Mouse (Mus musculus) cerebellum, postnatal 10 days (tissue): ENCODE measurements around the gene Fbxl22.

Source experiments
- DNase-seq, 2 experiments: peaks; one replicate each; pipeline ENCODE4 v3.0.0; 2021; ENCODE audit warnings: mixed read lengths in 2 of 2

The Fbxl22 gene

DNA sequence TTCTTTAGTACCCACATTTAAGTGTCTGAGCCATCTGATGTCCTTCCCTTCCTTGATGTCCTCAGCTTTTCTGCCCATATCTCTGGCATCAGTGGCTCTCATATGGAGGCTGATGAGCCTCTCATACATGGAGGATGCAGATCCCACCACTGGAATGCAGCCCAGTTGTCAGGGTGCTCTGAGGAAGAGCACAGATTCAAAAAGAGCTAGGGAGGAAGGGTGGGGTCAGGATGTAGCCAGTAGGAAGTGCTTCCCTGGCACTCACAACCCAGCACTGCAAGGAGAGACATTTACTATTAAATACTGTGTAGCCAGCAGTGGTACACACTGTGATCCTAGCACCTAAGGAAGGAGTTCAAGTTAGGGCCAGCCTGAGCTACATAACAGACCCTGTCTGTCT, 8.0 kb downstream of the Fbxl22 start:
- DNase-seq, result peak; percentile 14 to 15

DNA sequence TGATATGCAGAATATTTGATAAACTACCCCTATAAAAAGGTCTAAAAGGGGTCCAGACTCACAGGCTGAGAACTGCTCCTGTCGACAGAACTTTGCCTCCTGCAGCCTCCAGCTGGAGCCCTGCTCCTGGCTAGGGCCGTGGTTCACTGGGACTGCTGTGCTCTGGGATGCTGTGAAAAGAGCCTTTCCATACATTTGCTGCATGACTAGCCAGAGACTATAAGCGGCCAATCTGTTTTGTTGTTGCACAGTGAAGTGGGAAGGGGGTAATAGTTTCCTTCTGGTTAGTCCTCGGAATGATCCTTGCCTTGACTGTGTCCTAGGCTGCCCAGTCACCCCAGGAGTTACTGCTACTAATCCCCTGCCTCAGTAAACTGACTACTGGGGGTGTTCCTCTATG, 8.4 kb downstream of the Fbxl22 start:
- DNase-seq, result peak; percentile 21 to 31

DNA sequence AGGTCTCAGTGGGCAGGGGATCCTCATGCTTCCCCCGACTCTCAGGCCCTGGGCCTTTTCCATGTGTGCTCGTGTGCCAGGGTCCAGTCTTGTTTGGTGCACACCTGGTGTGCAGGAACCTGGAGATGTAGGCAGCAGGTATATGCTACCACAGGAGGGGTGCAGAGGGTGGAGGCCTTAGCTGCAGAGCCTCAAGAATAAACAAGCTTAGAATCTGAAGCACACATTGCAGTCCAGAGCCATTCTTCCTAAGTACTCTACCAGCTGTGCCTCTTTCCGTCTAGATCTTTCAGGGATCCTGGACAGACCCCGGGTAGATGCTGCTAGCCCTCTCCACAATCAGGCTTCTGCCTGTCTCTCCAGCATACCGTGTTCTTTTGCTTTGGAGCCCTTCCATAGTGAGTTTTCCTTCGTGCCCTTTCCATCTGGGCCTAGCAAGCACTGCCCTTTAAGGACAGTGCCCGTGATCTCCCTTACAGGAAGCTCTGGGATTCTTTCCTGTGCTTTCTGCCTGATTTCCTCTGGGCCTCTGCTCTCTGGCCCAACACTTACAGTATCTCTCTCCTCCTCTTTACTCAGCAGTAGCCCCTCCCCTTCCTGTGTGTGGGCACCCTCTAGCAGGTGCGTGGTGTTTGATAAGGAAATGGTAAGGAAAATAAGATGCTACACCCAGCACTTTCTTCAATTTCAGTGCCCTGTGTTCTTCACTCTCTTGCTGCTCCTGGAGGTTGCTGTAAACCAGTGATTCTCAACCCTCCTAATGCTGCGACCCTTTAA, 9.1 kb downstream of the Fbxl22 start:
- peak in 1 of 2 experiments; percentile 15 for DNase-seq

DNA sequence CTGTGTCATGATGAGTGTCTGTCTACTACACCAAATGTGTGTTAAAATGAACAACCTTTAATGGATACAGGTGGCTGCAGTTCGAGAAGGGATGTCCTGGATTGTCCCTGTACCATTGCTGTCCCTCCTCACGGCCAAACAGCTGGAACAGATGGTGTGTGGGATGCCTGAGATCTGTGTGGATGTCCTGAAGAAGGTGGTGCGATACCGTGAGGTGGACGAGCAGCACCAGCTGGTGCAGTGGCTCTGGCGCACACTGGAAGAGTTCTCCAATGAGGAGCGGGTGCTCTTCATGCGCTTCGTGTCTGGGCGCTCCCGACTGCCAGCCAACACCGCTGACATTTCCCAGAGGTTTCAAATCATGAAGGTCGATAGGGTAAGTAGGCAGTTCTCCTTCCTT, 9.9 kb downstream of the Fbxl22 start:
- no peak for DNase-seq

DNA sequence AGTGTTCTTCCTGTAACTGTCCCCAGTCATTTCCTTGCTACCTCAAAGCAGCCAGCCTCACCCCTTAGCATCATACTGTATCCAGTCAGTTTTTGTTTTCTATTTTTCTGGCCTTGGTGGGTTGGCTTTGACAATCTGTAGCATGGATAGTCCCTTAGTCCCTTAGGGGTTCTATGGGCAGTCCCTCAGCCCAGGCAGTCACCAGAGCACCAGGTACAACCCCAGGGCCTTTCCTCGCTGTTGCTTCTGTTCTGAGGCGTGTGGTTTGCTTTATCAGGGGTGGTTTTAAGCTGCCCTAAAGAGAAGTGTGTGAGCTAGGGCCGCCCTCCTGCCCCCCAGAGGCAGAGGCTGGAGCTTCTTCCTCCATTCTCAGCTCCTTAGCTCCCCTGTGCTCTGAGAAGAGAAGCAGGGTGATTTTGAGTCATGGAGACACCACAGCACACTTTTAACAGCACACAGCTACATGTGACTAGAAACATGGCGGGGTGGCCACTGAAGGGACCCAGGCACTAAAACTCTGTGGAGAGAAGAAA, 10.4 kb downstream of the Fbxl22 start:
- no peak for DNase-seq

DNA sequence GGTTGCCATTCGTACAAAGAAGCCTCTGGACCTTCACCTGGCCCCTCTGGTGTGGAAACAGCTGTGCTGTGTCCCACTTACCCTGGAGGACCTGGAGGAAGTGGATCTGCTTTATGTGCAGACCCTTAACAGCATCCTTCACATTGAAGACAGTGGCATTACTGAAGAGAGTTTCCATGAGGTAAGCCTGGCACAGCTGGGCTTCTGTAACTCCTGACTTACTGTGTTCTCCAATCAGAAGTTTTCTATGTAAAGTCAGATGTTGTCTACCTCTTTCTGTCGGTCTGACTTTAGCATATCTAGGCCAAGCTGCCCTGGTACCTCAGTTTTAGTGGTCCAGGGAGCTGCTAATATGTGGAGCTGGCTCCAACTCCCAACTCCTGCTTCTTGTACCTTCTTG, 13.1 kb downstream of the Fbxl22 start:
- DNase-seq, result no peak

DNA sequence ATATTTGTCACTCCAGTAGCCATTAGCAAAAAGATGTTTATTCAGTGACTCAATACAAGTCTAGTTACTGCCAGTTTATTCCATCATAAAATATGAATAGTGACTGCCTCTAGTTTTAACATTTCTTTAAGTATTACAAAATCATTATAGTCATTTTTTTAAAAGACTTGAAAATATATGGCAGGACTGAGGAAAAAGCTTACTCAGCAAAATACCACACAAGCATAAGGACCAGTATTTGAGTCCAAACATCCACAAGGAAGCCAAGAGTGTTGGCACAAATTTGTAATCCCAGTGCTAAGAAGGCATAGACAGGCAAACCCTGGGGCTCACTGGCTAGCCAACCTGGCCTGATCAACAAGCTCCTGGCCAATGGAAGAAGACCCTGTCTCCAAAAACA, 20.4 kb downstream of the Fbxl22 start:
- DNase-seq, result no peak

DNA sequence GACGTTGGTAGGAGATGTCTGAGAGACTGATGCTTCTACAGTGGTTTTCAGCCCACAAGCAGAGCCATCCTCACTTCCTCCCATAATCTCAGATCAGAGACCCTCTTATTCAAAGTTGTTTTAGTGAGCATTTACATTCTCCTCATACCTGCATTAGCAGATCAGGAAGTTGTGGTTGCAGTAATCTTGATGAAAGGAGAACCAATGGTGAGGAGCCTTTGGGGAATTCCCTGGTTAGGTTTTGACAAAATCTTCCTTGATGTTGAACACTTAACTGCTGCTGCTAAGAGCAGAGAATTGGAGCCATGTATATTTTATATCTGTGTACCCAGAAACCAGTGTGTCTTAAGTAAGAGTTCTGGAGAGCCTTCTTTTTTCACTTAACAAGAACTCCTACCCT, 22.0 kb downstream of the Fbxl22 start:
- DNase-seq, result no peak

DNA sequence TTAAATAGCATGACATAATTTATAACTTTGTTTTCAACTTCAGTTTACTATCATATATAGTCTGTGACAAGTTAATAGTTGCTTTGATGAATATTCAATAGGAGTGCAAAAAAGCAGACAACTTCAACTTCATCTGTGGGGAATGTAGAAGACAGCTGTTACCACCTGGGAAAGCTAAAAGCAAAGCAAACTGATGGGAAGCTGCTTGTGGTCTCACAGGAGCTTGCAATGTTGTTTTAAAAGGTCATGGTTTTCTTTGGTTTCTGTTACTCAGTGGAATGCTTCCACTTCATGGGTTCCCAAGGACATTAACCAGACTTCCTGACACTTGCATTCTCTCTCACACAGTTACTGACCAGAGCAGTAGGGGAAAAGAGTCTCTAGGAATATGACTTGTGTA, 25.6 kb downstream of the Fbxl22 start:
- no peak for DNase-seq

DNA sequence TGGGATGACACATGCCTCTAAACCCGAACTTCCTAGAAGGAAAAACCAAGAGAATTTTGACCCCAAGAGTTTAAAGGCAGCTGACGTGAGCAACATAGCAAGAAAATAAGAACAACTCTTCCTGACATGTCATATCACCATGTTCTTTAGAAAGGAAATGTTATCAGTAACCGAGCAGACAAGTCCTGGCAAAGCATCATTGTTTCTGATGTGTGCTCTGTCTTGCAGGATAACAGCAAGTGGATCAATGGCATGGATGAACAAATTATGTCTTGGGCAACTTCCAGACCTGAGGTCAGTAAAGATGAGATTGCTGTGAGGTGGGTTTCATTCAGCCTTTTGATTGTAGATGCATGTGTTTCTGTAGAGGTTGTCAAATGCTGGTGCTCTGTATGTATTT, 31.0 kb downstream of the Fbxl22 start:
- no peak for DNase-seq

DNA sequence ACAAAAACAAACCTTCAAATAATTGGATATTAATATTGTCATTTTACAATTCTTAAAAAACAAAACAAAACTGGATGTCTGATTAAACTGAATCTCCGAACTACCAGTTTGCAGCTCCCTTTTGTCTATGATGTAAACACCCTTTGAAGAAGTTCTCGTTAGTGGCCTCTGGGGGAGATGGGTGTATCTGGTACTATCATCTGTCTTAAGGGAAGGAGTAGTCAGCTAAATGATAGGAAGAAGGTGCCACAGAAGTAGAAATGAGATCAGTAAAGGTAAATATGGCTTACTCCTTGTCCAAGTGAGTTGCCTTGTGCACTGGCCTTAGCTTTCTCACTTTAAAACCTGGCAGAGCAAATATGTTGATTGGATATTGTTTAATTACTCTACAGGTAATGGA, 36.6 kb downstream of the Fbxl22 start:
- DNase-seq, result no peak

DNA sequence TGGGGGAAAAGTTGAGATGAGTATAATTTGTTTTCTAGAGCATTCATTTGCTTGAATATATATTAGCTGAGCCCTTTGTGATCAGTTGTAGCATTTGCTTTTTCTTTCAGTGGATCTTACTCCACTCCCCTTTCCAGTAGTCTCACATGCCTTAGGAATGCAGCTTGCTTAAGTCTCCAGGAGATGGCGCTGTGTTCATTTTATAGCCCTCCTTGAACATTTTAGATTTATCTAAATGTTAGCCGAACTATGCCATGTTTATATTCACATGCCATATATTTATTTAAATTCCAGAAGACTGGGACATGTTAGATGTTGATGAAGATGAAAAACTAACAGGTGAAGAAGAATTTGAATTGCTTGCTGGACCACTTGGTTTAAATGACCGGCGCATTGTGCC, 49.3 kb downstream of the Fbxl22 start:
- peak; percentile 47 to 60 for DNase-seq
